Mouse (Mus musculus) heart, postnatal 36 days (tissue): ENCODE results near the gene Lcn4. TPM values are rescaled to one million over a fixed set of nuclear protein-coding genes. Genes with fewer than 3 reads are reported as not detected.
A peak's percentile ranks its signal among the peaks of the same experiment; 100 is the strongest.

Source experiments
- DNase-seq, 2 experiments: peaks; one replicate each; pipeline ENCODE4 v3.0.0; 2021 to 2022
- intact Hi-C: fragments of 180-260 bp; cut with DNase I; formaldehyde crosslinking; loops from one replicate; pipeline ENCODE4 v1.15.1; 2025
- total RNA-seq, 2 experiments: library from RNA; stranded (reverse); gene quantifications; 2 replicates each; pipeline ENCODE4 v1.2.3; 2021

Lcn4 gene
- total RNA-seq, 2 experiments from 2014 or later = not detected

- DNase-seq = no peak
- intact Hi-C loops = loop anchor here (5.0 kb wide), 1 partner anchor 188 kb away; the partner anchor contains the start of gene Sec16a
These were observed 35.4 kb downstream of the Lcn4 start for GRCm38 (mm10) chr2:26635489-26636324.

GRCm38 (mm10) chr2:26634629-26635488, 36.2 kb downstream of the Lcn4 start:
- intact Hi-C loops = loop anchor here (5.0 kb wide), 1 partner anchor 188 kb away; the partner anchor contains the start of gene Sec16a
- no peak for DNase-seq

- no peak for DNase-seq
- intact Hi-C loops = no loop called here
These were observed 37.0 kb downstream of the Lcn4 start for GRCm38 (mm10) chr2:26633953-26634530.

GRCm38 (mm10) chr2:26632541-26633395, 38.3 kb downstream of the Lcn4 start:
- DNase-seq = no peak
- intact Hi-C loops = no loop called here

DNA sequence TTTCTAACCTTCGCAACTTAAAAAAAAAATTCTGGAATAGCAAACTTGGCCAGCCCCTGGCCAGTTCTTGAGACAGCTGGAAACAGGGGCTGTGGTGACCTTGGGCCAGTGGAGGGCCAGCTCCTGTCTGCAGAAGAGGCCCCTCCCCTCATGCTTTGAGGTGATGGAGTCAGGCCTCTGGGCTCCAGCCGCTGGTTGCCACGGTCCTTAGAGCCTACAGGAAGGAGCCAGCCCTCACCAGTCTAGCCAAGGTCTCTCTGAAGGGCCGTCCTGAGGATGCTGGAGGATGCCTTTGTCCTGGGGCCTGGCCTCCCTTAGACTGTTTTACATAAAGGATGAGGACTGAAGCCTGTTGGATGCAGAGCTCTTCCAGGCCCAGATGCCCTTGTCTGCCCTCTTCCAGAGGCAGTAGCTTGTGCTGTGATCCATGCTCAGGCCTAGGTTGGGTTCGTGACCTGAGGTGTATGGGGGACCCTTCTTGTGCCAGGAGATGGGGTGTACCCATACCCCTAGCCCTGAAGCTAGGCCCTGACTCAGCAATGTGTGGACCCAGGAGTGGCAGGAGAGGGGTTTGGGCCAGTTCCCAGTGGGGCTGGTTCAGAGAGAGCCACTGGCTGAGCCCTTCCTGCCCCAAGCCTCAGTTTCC, 42.2 kb downstream of the Lcn4 start:
- no peak for DNase-seq
- intact Hi-C loops = no loop called here

DNA sequence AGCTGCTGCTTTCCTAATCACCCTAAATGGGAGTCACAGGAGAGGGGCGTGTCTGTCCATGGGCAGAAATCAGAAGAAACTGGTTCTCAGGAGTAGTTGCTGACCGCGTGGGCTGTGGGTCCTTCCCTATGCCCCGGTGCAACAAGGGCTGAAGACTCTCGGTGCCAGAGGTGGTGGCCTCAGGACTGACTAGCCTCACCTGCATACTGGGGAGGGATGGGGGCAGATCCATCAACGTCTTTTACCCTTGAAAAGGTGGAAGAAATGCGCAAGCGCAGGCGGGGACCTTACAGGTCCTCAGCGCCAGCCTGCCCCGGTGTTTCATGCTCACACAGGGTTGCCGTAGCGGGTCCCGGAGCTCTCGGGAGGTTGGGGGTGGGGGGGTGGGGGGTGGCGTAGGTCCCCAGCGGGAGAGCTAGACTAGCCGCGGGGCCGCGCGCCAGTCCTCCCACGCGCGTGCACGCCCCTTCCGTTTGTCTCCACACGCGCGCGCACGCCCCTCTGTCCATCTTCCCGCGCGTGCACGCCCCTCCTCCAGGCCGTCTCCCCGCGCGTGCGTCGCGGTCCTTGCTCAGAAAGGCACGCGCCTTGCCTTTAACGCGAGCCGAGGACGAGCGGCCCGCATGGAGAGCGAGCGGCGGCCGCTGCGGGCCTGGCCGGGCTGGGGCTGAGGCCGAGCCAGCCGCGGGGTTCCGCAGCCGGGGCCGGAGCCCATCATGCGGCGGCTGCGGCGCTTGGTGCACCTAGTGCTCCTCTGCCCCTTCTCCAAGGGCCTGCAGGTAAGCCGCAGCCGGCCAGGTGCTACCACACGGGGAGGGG, 43.0 kb downstream of the Lcn4 start, which contains the start of gene Fam69b:
Fam69b (plus strand) TSS at position 537 of the 819 bp plus-strand sequence.
- intact Hi-C loops = no loop called here

GRCm38 (mm10) chr2:26626081-26626480, 45.0 kb downstream of the Lcn4 start:
- no peak for DNase-seq
- intact Hi-C loops = no loop called here

More for the DNA sequence above, 43.0 kb downstream of the Lcn4 start, which contains the start of gene Fam69b:
- DNase-seq = peak; percentile 73

DNA sequence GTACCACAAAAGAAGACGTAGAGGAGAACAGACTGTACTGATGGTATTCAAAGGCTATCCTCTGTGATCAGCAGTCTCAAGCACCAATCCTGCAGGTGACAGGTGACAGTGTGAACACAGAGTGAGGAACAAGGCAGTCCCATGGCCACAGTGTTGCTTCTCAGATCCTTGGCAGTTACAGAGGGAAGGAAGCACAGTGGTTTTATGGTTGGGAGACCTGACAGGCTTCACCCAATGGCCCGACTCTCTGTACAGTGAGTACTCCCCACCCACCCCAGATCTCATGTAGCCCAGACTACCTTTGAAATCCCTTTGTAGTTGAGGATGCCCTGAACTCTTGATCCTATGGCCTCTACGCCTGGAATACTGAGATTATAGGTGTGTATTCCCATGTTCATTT, 45.7 kb downstream of the Lcn4 start:
- no peak for DNase-seq
- intact Hi-C loops = no loop called here

DNA sequence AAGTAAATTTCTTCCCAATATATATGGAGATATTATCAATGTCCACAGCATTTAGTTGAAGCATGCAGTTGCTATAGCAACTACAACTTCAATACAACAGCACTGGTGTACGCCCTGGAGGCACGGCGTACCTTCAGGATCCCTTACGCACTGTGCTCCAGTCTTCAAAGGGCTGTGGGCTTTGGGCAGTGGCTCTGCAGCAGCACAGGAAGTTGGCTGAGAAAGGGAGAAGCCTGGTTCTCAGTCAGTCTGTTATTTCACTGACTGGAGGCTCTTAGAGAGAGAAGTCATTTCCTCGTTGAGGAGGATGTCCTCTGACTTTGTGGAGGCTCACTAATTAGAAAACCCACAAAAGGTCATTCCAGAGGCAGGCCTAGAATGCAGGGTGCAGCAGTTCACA, 48.1 kb downstream of the Lcn4 start:
- intact Hi-C loops = no loop called here

GRCm38 (mm10) chr2:26621246-26621645, 49.8 kb downstream of the Lcn4 start:
- DNase-seq = no peak
- intact Hi-C loops = no loop called here

More for the DNA sequence above, 48.1 kb downstream of the Lcn4 start:
- DNase-seq = no peak

DNA sequence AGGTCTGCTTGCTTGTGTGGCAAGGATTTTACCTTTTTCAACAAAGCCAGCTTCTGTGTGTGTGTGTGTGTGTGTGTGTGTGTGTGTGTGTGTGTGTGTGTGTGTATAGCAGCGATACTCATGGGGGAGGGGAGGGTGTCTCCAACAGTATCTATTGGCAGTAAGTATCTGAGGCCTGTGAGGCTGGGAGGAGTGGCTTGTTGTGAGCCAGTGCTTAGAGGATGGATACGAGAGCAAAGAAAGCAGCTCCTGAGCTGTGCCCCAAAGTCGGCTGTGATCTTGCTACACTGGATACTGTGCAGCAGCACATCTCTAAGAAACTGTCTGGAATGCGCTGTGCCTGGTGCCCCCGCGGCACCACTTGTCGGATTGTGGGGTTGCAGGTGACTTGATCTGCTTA, 53.2 kb downstream of the Lcn4 start:
- intact Hi-C loops = no loop called here
- DNase-seq = no peak

Other genes starting within 250 kb of the Lcn4 start
- 10 to 100 TPM; 36.9 to 39.1 TPM for gene Sec16a, start 226.1 kb downstream of the Lcn4 start, total RNA-seq
- 10 to 100 TPM; 29.5 to 34.0 TPM for gene Notch1, start 154.6 kb downstream of the Lcn4 start, total RNA-seq
- 100 to 1,000 TPM; 146 to 183 TPM for gene Egfl7, start 91.3 kb downstream of the Lcn4 start, total RNA-seq
- not detected for gene Gm20532, start 84.6 kb downstream of the Lcn4 start, total RNA-seq
- gene Agpat2, start 66.9 kb downstream of the Lcn4 start, total RNA-seq = 10 to 100 TPM; 69.1 to 71.6 TPM
- gene Fam69b, start 42.8 kb downstream of the Lcn4 start, total RNA-seq = 10 to 100 TPM; 26.4 to 28.3 TPM
- gene Abo, start 193.7 kb upstream of the Lcn4 start, total RNA-seq = not detected
- 10 to 100 TPM; 11.7 to 12.8 TPM for gene Surf6, start 231.6 kb upstream of the Lcn4 start, total RNA-seq
- gene Med22, start 239.4 kb upstream of the Lcn4 start, total RNA-seq = 10 to 100 TPM; 22.3 to 27.1 TPM
- gene Rpl7a, start 239.5 kb upstream of the Lcn4 start, total RNA-seq = 100 to 1,000 TPM; 275 to 289 TPM
- 10 to 100 TPM; 15.6 to 16.2 TPM for gene Surf2, start 245.1 kb upstream of the Lcn4 start, total RNA-seq
- 10 to 100 TPM; 52.0 to 54.5 TPM for gene Surf1, start 245.2 kb upstream of the Lcn4 start, total RNA-seq